Mouse (Mus musculus) layer of hippocampus, adult 2 months (tissue): ENCODE measurements around the gene Glis3. TPM values are rescaled to one million over a fixed set of nuclear protein-coding genes. Genes with fewer than 3 reads are reported as not detected.

ENCODE experiments used
- DNase-seq, 2 experiments: peaks; one replicate each; pipeline ENCODE4 v3.0.0; 2022; ENCODE audit warnings: low spot score in 2 of 2
- H3K27ac ChIP-seq: fragments of 200-600 bp; 2 replicates; pipeline ENCODE4 v1.8.1; 2022
- H3K4me3 ChIP-seq: fragments of 200-600 bp; 2 replicates; pipeline ENCODE4 v1.8.1; 2022; ENCODE audit warnings: mild to moderate bottlenecking
- CTCF ChIP-seq: fragments of 200-600 bp; conservative IDR thresholded peaks from 2 replicates; pipeline ENCODE4 v1.8.1; 2022; ENCODE audit warnings: antibody characterized with exemption, mild to moderate bottlenecking, moderate library complexity
- long read RNA-seq, 2 experiments: library from polyadenylated mRNA; stranded (forward); transcript quantifications; one replicate each; pipeline ENCODE4 v2.0.0; 2021; ENCODE audit warnings: borderline mapping rate in 2 of 2
- total RNA-seq, 2 experiments: library from RNA; stranded (reverse); gene quantifications; 2 replicates each; pipeline ENCODE4 v1.2.3; 2021

Glis3 gene
- 10 to 100 TPM; 33.0 to 36.4 TPM for total RNA-seq
- long read RNA-seq, experiment 1, partial matches to known transcripts, result 1 of 4 reads
- long read RNA-seq, experiment 1, other reads (novel, unspliced or antisense), result 3 of 4 reads
- long read RNA-seq, experiment 2, partial matches to known transcripts, result 1 of 7 reads
- long read RNA-seq, experiment 2, other reads (novel, unspliced or antisense), result 6 of 7 reads

- H3K4me3 ChIP-seq, result peak within 1 kb of the TSS; percentile 75
- TF ChIP-seq CTCF, result no peak
- peak; percentile 31 to 39 for DNase-seq
- peak within 1 kb of the TSS; percentile 90 for H3K27ac ChIP-seq
These were observed at the start of gene Glis3 for GRCm38 (mm10) chr19:28679776-28680391. Gene Glis3, minus strand, starts transcription at chr19:28680077.

GRCm38 (mm10) chr19:28726161-28726880 lies 46.4 kb upstream of the Glis3 start:
- H3K4me3 ChIP-seq, result peak overlapping the region; percentile 26
- TF ChIP-seq CTCF, result peak; percentile 98
- DNase-seq, result peak; percentile 63 to 80
- peak overlapping the region; percentile 80 for H3K27ac ChIP-seq

GRCm38 (mm10) chr19:28724641-28725040 lies 44.8 kb upstream of the Glis3 start:
- no peak for TF ChIP-seq CTCF
- Histone ChIP-seq H3K27ac (no peak overlapping the region), H3K4me3 (no peak overlapping the region)
- no peak for DNase-seq

- no peak for DNase-seq
- TF ChIP-seq CTCF, result no peak
- Histone ChIP-seq H3K4me3 (no peak overlapping the region), H3K27ac (no peak overlapping the region)
These were observed 42.7 kb upstream of the Glis3 start for GRCm38 (mm10) chr19:28722626-28723025.

GRCm38 (mm10) chr19:28721834-28722233 lies 42.0 kb upstream of the Glis3 start:
- TF ChIP-seq CTCF, result no peak
- H3K4me3 ChIP-seq, result no peak overlapping the region
- H3K27ac ChIP-seq, result no peak overlapping the region
- DNase-seq, result no peak

- no peak for TF ChIP-seq CTCF
- Histone ChIP-seq H3K27ac (no peak overlapping the region), H3K4me3 (no peak overlapping the region)
- no peak for DNase-seq
These were observed 40.1 kb upstream of the Glis3 start for GRCm38 (mm10) chr19:28720016-28720415.

- no peak overlapping the region for H3K27ac ChIP-seq
- no peak for TF ChIP-seq CTCF
- no peak for DNase-seq
- no peak overlapping the region for H3K4me3 ChIP-seq
These were observed 34.8 kb upstream of the Glis3 start for GRCm38 (mm10) chr19:28714674-28715073.

GRCm38 (mm10) chr19:28697718-28698117 lies 17.8 kb upstream of the Glis3 start:
- TF ChIP-seq CTCF, result peak; percentile 67

GRCm38 (mm10) chr19:28686398-28686797 lies 6.5 kb upstream of the Glis3 start:
- TF ChIP-seq CTCF, result no peak
- Histone ChIP-seq H3K27ac (no peak overlapping the region), H3K4me3 (no peak overlapping the region)
- DNase-seq, result no peak

More at GRCm38 (mm10) chr19:28697718-28698117, 17.8 kb upstream of the Glis3 start:
- Histone ChIP-seq H3K27ac (no peak overlapping the region), H3K4me3 (no peak overlapping the region)
- DNase-seq, result no peak

GRCm38 (mm10) chr19:28685484-28685883 lies 5.6 kb upstream of the Glis3 start:
- TF ChIP-seq CTCF, result no peak
- H3K4me3 ChIP-seq, result no peak overlapping the region
- no peak overlapping the region for H3K27ac ChIP-seq
- no peak for DNase-seq

- no peak for DNase-seq
- Histone ChIP-seq H3K27ac (no peak overlapping the region), H3K4me3 (no peak overlapping the region)
- no peak for TF ChIP-seq CTCF
These were observed 4.5 kb upstream of the Glis3 start for GRCm38 (mm10) chr19:28684347-28684746.

GRCm38 (mm10) chr19:28683346-28683745 lies 3.5 kb upstream of the Glis3 start:
- Histone ChIP-seq H3K4me3 (no peak overlapping the region), H3K27ac (no peak overlapping the region)
- TF ChIP-seq CTCF, result no peak
- no peak for DNase-seq

- Histone ChIP-seq H3K27ac (peak overlapping the region; percentile 90), H3K4me3 (peak overlapping the region; percentile 75)
- no peak for TF ChIP-seq CTCF
- DNase-seq, result peak in 1 of 2 experiments; percentile 26
These were observed 544 bp downstream of the Glis3 start for GRCm38 (mm10) chr19:28679291-28679775.
